Comparison of ENCODE assay signal across 22 mouse cellular contexts in genomic region chr10:36408001-36408400, GRCm38 (mm10).
DNase-seq lines count a peak whose midpoint lies in the region; ATAC-seq and TF ChIP-seq lines count a peak whose summit lies in the region.
"Had no signal": no experiment of that assay in that cellular context is flagged by ENCODE, and none has a peak within 500 bp of the region (broad histone marks: within the 10 kb centered on the region; RNA-seq: fewer than 3 reads in every experiment).

No protein-coding gene starts in this region.

- no peak overlapping the region for H3K4me2 ChIP-seq in hindbrain, postnatal 0 days (ENCODE audit: low read depth, low read length)
- H3K4me2 ChIP-seq in hindbrain, embryonic 14.5 days (replicated peaks), result no peak overlapping the region
- no peak overlapping the region for H3K4me2 ChIP-seq in midbrain, postnatal 0 days (ENCODE audit: low read depth, low read length, poor library complexity, severe bottlenecking)
- no peak overlapping the region for H3K4me2 ChIP-seq in midbrain, embryonic 13.5 days (replicated peaks)
- H3K4me2 ChIP-seq: embryonic facial prominence, embryonic 13.5 days; embryonic facial prominence, embryonic 15.5 days; forebrain, embryonic 13.5 days had no signal

- no peak overlapping the region for H3K27ac ChIP-seq in hindbrain, postnatal 0 days
- H3K27ac ChIP-seq in hindbrain, embryonic 14.5 days, result no peak overlapping the region
- no peak overlapping the region for H3K27ac ChIP-seq in midbrain, postnatal 0 days (ENCODE audit: low read depth, low read length)
- no peak overlapping the region for H3K27ac ChIP-seq in midbrain, embryonic 13.5 days
- H3K27ac ChIP-seq: embryonic facial prominence, embryonic 13.5 days; embryonic facial prominence, embryonic 15.5 days; forebrain, embryonic 10.5 days; forebrain, embryonic 13.5 days had no signal

- peak; percentile 18 for DNase-seq in hindbrain, postnatal 0 days (ENCODE audit: low spot score)
- no peak for DNase-seq in hindbrain, embryonic 14.5 days (ENCODE audit: low spot score)
- DNase-seq in midbrain, postnatal 0 days (ENCODE audit: low spot score), result peak; percentile 33
- peak; percentile 65 for DNase-seq in brain, embryonic 14.5 days (ENCODE audit: low read depth)
- no peak for DNase-seq in spleen, adult 12 weeks (ENCODE audit: low spot score)
- DNase-seq: adrenal gland, adult 2 months; adrenal gland, postnatal 10 days; adrenal gland, postnatal 25 days; cerebellum, adult 11 months; cerebellum, adult 18-20 months; cerebellum, adult 8-10 months; cerebellum, adult 9-11 months; cerebellum, postnatal 14 days; cerebellum, postnatal 36 days; embryo, embryonic 11 days had no signal

- ATAC-seq in hindbrain, postnatal 0 days, result no peak
- ATAC-seq in hindbrain, embryonic 14.5 days (ENCODE audit: low FRiP score), result no peak
- ATAC-seq in midbrain, postnatal 0 days (ENCODE audit: low FRiP score), result no peak
- ATAC-seq in midbrain, embryonic 13.5 days, result no peak
- ATAC-seq: forebrain, embryonic 13.5 days; forebrain, embryonic 16.5 days had no signal

- H3K36me3 ChIP-seq in hindbrain, postnatal 0 days (ENCODE audit: insufficient read depth, low read length), result no peaks in the 10 kb centered on the region
- no peaks in the 10 kb centered on the region for H3K36me3 ChIP-seq in hindbrain, embryonic 14.5 days (replicated peaks; ENCODE audit: control insufficient read depth, insufficient read depth)
- no peaks in the 10 kb centered on the region for H3K36me3 ChIP-seq in midbrain, postnatal 0 days (ENCODE audit: insufficient read depth, low read length)
- H3K36me3 ChIP-seq in midbrain, embryonic 13.5 days, result no peaks in the 10 kb centered on the region
- H3K36me3 ChIP-seq: embryonic facial prominence, embryonic 13.5 days; embryonic facial prominence, embryonic 15.5 days; forebrain, embryonic 10.5 days had no signal

- no peaks in the 10 kb centered on the region for H3K9me3 ChIP-seq in hindbrain, postnatal 0 days (ENCODE audit: low read length)
- no peaks in the 10 kb centered on the region for H3K9me3 ChIP-seq in hindbrain, embryonic 14.5 days (ENCODE audit: control insufficient read depth, low read length)
- no peaks in the 10 kb centered on the region for H3K9me3 ChIP-seq in midbrain, postnatal 0 days (ENCODE audit: low read length)
- no peaks in the 10 kb centered on the region for H3K9me3 ChIP-seq in midbrain, embryonic 13.5 days
- H3K9me3 ChIP-seq: embryonic facial prominence, embryonic 13.5 days; embryonic facial prominence, embryonic 15.5 days; forebrain, embryonic 10.5 days; forebrain, embryonic 13.5 days had no signal

- H3K9ac ChIP-seq in hindbrain, postnatal 0 days (replicated peaks; ENCODE audit: low read length), result no peak overlapping the region
- no peak overlapping the region for H3K9ac ChIP-seq in hindbrain, embryonic 14.5 days
- H3K9ac ChIP-seq in midbrain, postnatal 0 days (replicated peaks; ENCODE audit: low read length, poor library complexity, severe bottlenecking), result no peak overlapping the region
- H3K9ac ChIP-seq in midbrain, embryonic 13.5 days (replicated peaks), result no peak overlapping the region
- H3K9ac ChIP-seq: embryonic facial prominence, embryonic 13.5 days; embryonic facial prominence, embryonic 15.5 days; forebrain, embryonic 13.5 days had no signal

- no peak for TF ChIP-seq CTCF in hindbrain, postnatal 0 days (IDR thresholded peaks at IDR 0.05; ENCODE audit: low read depth)
- no peak for TF ChIP-seq CTCF in midbrain, postnatal 0 days (IDR thresholded peaks at IDR 0.05)
- TF ChIP-seq CTCF in brain, embryonic 14.5 days (IDR thresholded peaks at IDR 0.05; ENCODE audit: borderline replicate concordance, extremely low read depth, insufficient read depth, insufficient read length), result no peak

- 41% methylated on average over 2 of the region's 2 CpGs for WGBS in hindbrain, postnatal 0 days
- 68% methylated on average over 2 of the region's 2 CpGs for WGBS in hindbrain, embryonic 14.5 days
- WGBS in midbrain, postnatal 0 days, result 63% methylated on average over 2 of the region's 2 CpGs
- 83% methylated on average over 2 of the region's 2 CpGs for WGBS in midbrain, embryonic 13.5 days

- no peaks in the 10 kb centered on the region for H3K27me3 ChIP-seq in hindbrain, postnatal 0 days (ENCODE audit: insufficient read depth, low read length)
- no peaks in the 10 kb centered on the region for H3K27me3 ChIP-seq in hindbrain, embryonic 14.5 days (ENCODE audit: control insufficient read depth, insufficient read depth, low read length)
- H3K27me3 ChIP-seq in midbrain, postnatal 0 days (ENCODE audit: insufficient read depth, low read length), result no peaks in the 10 kb centered on the region
- no peaks in the 10 kb centered on the region for H3K27me3 ChIP-seq in midbrain, embryonic 13.5 days
- H3K27me3 ChIP-seq: embryonic facial prominence, embryonic 13.5 days; embryonic facial prominence, embryonic 15.5 days; forebrain, embryonic 13.5 days had no signal

- H3K4me1 ChIP-seq in hindbrain, postnatal 0 days (ENCODE audit: insufficient read depth, low read length), result no peaks in the 10 kb centered on the region
- H3K4me1 ChIP-seq in hindbrain, embryonic 14.5 days (replicated peaks; ENCODE audit: control insufficient read depth, insufficient read depth, low read length), result no peaks in the 10 kb centered on the region
- H3K4me1 ChIP-seq in midbrain, postnatal 0 days (ENCODE audit: insufficient read depth, low read length), result no peaks in the 10 kb centered on the region
- no peaks in the 10 kb centered on the region for H3K4me1 ChIP-seq in midbrain, embryonic 13.5 days (replicated peaks)
- H3K4me1 ChIP-seq: embryonic facial prominence, embryonic 13.5 days; embryonic facial prominence, embryonic 15.5 days; forebrain, embryonic 10.5 days; forebrain, embryonic 13.5 days had no signal

- no peak overlapping the region for H3K4me3 ChIP-seq in hindbrain, postnatal 0 days (ENCODE audit: low read length)
- H3K4me3 ChIP-seq in hindbrain, embryonic 14.5 days (replicated peaks; ENCODE audit: low read length), result no peak overlapping the region
- no peak overlapping the region for H3K4me3 ChIP-seq in midbrain, postnatal 0 days (ENCODE audit: low read depth, low read length)
- H3K4me3 ChIP-seq in midbrain, embryonic 13.5 days (replicated peaks), result no peak overlapping the region
- H3K4me3 ChIP-seq: embryonic facial prominence, embryonic 13.5 days; embryonic facial prominence, embryonic 15.5 days; erythroblast, embryonic 14.5 days; forebrain, embryonic 10.5 days; forebrain, embryonic 13.5 days had no signal

- TF ChIP-seq POLR2A in brain, embryonic 14.5 days (IDR thresholded peaks at IDR 0.05; ENCODE audit: borderline replicate concordance, extremely low read depth, insufficient read depth, insufficient read length, poor library complexity, severe bottlenecking), result no peak

Comparison
In these comparisons a context has a peak if more than half of its experiments do, and no peak if none do; other contexts are left out.
1. DNase-seq: peak in hindbrain, postnatal 0 days (single experiment), midbrain, postnatal 0 days (single experiment) and brain, embryonic 14.5 days (single experiment); none in hindbrain, embryonic 14.5 days (single experiment) and spleen, adult 12 weeks (single experiment).